9 mouse cellular contexts compared by ENCODE assay signal in genomic region chr2:116061401-116062021, GRCm38 (mm10). TPM values are rescaled to one million over a fixed set of nuclear protein-coding genes. Genes with fewer than 3 reads are reported as not detected.
DNase-seq lines count a peak whose midpoint lies in the region; ATAC-seq and TF ChIP-seq lines count a peak whose summit lies in the region.
"Had no signal": no experiment of that assay in that cellular context is flagged by ENCODE, and none has a peak within 500 bp of the region (broad histone marks: within the 10 kb centered on the region; RNA-seq: fewer than 3 reads in every experiment).

No protein-coding gene starts in this region.

- peak overlapping the region; percentile 97 for H3K9ac ChIP-seq in kidney, embryonic 14.5 days (ENCODE audit: low read depth, low read length)
- H3K9ac ChIP-seq in embryonic facial prominence, embryonic 11.5 days (replicated peaks; ENCODE audit: low read length) = peak overlapping the region; percentile 98
- H3K9ac ChIP-seq in hindbrain, embryonic 13.5 days = peak overlapping the region; percentile 100
- no peak overlapping the region for H3K9ac ChIP-seq in liver, postnatal 0 days (replicated peaks)

- peaks cover 24% of the 10 kb centered on the region; the same call in 1 of the 2 replicates for H3K4me1 ChIP-seq in kidney, embryonic 14.5 days (ENCODE audit: control insufficient read depth, insufficient read depth, low read length)
- H3K4me1 ChIP-seq in embryonic facial prominence, embryonic 11.5 days (ENCODE audit: control insufficient read depth, insufficient read depth, low read length) = no peaks in the 10 kb centered on the region; the same call in 1 of the 2 replicates
- H3K4me1 ChIP-seq in hindbrain, embryonic 13.5 days (replicated peaks) = peaks cover 52% of the 10 kb centered on the region
- H3K4me1 ChIP-seq in liver, postnatal 0 days (ENCODE audit: insufficient read depth) = peaks cover 3% of the 10 kb centered on the region; the same call in 1 of the 2 replicates

- DNase-seq in kidney, adult 18-20 months = no peak
- peak; percentile 59 for DNase-seq in embryonic facial prominence, embryonic 11.5 days (ENCODE audit: low spot score)
- no peak for DNase-seq in liver, postnatal 0 days
- no peak for DNase-seq in ovary, postnatal 14 days (ENCODE audit: low spot score)
- no peak for DNase-seq in adrenal gland, postnatal 25 days

- H3K9me3 ChIP-seq in kidney, embryonic 14.5 days (ENCODE audit: control insufficient read depth, low read length) = no peaks in the 10 kb centered on the region
- H3K9me3 ChIP-seq in embryonic facial prominence, embryonic 11.5 days (replicated peaks; ENCODE audit: control insufficient read depth, low read length) = no peaks in the 10 kb centered on the region
- H3K9me3 ChIP-seq in hindbrain, embryonic 13.5 days = no peaks in the 10 kb centered on the region
- no peaks in the 10 kb centered on the region for H3K9me3 ChIP-seq in liver, postnatal 0 days (ENCODE audit: low read length)

- TF ChIP-seq CTCF in liver, postnatal 0 days (IDR thresholded peaks at IDR 0.05; ENCODE audit: low read depth) = no peak

- peaks cover 34% of the 10 kb centered on the region for H3K36me3 ChIP-seq in kidney, embryonic 14.5 days (ENCODE audit: control insufficient read depth, insufficient read depth, low read length)
- H3K36me3 ChIP-seq in embryonic facial prominence, embryonic 11.5 days (replicated peaks; ENCODE audit: control insufficient read depth, insufficient read depth, low read depth, low read length) = no peaks in the 10 kb centered on the region
- H3K36me3 ChIP-seq in hindbrain, embryonic 13.5 days = peaks cover 9% of the 10 kb centered on the region
- H3K36me3 ChIP-seq in liver, postnatal 0 days (replicated peaks; ENCODE audit: insufficient read depth, low read length) = no peaks in the 10 kb centered on the region

- no peak for TF ChIP-seq EP300 in liver, postnatal 0 days (IDR thresholded peaks at IDR 0.05; ENCODE audit: low read depth)

- peak overlapping the region; percentile 99 for H3K27ac ChIP-seq in kidney, embryonic 14.5 days (ENCODE audit: low read depth, low read length)
- peak overlapping the region; percentile 97 for H3K27ac ChIP-seq in embryonic facial prominence, embryonic 11.5 days (replicated peaks; ENCODE audit: low read depth, low read length)
- peak overlapping the region; percentile 99 for H3K27ac ChIP-seq in hindbrain, embryonic 13.5 days
- no peak overlapping the region for H3K27ac ChIP-seq in liver, postnatal 0 days (ENCODE audit: low read depth)
- H3K27ac ChIP-seq: macrophage had no signal

- H3K4me3 ChIP-seq in kidney, embryonic 14.5 days (ENCODE audit: low read length) = peak overlapping the region; percentile 72
- H3K4me3 ChIP-seq in embryonic facial prominence, embryonic 11.5 days (ENCODE audit: low read depth, low read length) = peak overlapping the region; percentile 76
- H3K4me3 ChIP-seq in hindbrain, embryonic 13.5 days = peak overlapping the region; percentile 83
- H3K4me3 ChIP-seq in liver, postnatal 0 days (ENCODE audit: low read depth, low read length) = peak overlapping the region; percentile 64

- H3K4me2 ChIP-seq in kidney, embryonic 14.5 days (replicated peaks; ENCODE audit: low read depth, low read length) = peak overlapping the region; percentile 74
- H3K4me2 ChIP-seq in embryonic facial prominence, embryonic 11.5 days (ENCODE audit: low read depth, low read length) = peak overlapping the region; percentile 49
- peak overlapping the region; percentile 87 for H3K4me2 ChIP-seq in hindbrain, embryonic 13.5 days
- H3K4me2 ChIP-seq in liver, postnatal 0 days (ENCODE audit: low read depth, low read length) = peak overlapping the region; percentile 76

- no peaks in the 10 kb centered on the region for H3K27me3 ChIP-seq in kidney, embryonic 14.5 days (ENCODE audit: control insufficient read depth, insufficient read depth, low read length)
- no peaks in the 10 kb centered on the region for H3K27me3 ChIP-seq in embryonic facial prominence, embryonic 11.5 days (ENCODE audit: control insufficient read depth, insufficient read depth, low read length)
- no peaks in the 10 kb centered on the region for H3K27me3 ChIP-seq in hindbrain, embryonic 13.5 days
- H3K27me3 ChIP-seq in liver, postnatal 0 days (ENCODE audit: insufficient read depth, low read length) = peaks cover 48% of the 10 kb centered on the region

- ATAC-seq in kidney, embryonic 14.5 days (ENCODE audit: low FRiP score, low TSS enrichment) = no peak
- ATAC-seq in embryonic facial prominence, embryonic 11.5 days (replicated peaks; ENCODE audit: insufficient number of reproducible peaks, low FRiP score, low TSS enrichment, low read depth) = no peak
- no peak for ATAC-seq in hindbrain, embryonic 13.5 days (ENCODE audit: low FRiP score)
- no peak for ATAC-seq in liver, postnatal 0 days
- no peak for ATAC-seq in megakaryocyte progenitor cell, adult 5-6 weeks (replicated peaks; ENCODE audit: poor library complexity)

- 1% methylated on average over 29 of the region's 30 CpGs for WGBS in kidney, embryonic 14.5 days
- WGBS in embryonic facial prominence, embryonic 11.5 days = 0% methylated on average over 30 of the region's 30 CpGs
- under 1% methylated on average over 30 of the region's 30 CpGs for WGBS in hindbrain, embryonic 13.5 days
- WGBS in liver, postnatal 0 days (ENCODE audit: insufficient replicate concordance) = 5% methylated on average over 30 of the region's 30 CpGs

RNA-seq across cellular contexts. Expression of gene Meis2, which starts 4.1 kb away (rescaled TPM):
- polyA plus RNA-seq in kidney, embryonic 14.5 days (2014; fragmentation: Nextera tagmentation; extraction: Ambion mirVana) = 111 and 112 TPM in 2 replicates
- polyA plus RNA-seq in embryonic facial prominence, embryonic 11.5 days (2014; fragmentation: Nextera tagmentation; extraction: Ambion mirVana) = 58.8 and 65.3 TPM in 2 replicates
- 139 and 175 TPM in 2 replicates for polyA plus RNA-seq in hindbrain, embryonic 13.5 days (2015; fragmentation: Nextera tagmentation; extraction: Ambion mirVana)
- 2.0 and 2.4 TPM in 2 replicates for polyA plus RNA-seq in liver, postnatal 0 days (2015; fragmentation: Nextera tagmentation; extraction: Ambion mirVana)
- total RNA-seq in adrenal gland, postnatal 25 days (2021) = 258 and 277 TPM in 2 replicates
- total RNA-seq in megakaryocyte progenitor cell, adult 5-6 weeks (2015) = not detected in 2 replicates
- not detected in 2 replicates for total RNA-seq in megakaryocyte progenitor cell, adult 5-6 weeks (2017)
- polyA plus RNA-seq: macrophage had no signal

Comparison
In these comparisons a context has a peak if more than half of its experiments do, and no peak if none do; other contexts are left out.
1. RNA of gene Meis2, which starts 4.1 kb away (polyA plus RNA-seq): 139 to 175 TPM in hindbrain, embryonic 13.5 days, 111 to 112 TPM in kidney, embryonic 14.5 days and 58.8 to 65.3 TPM in embryonic facial prominence, embryonic 11.5 days; 2.0 to 2.4 TPM in liver, postnatal 0 days; every median in the first group is over 10 times any median in the second.
2. Peak in every context shown above with its lines, with median percentiles within 50 percentile points of each other: H3K4me2 ChIP-seq and H3K4me3 ChIP-seq.